In the genomic region with DNA sequence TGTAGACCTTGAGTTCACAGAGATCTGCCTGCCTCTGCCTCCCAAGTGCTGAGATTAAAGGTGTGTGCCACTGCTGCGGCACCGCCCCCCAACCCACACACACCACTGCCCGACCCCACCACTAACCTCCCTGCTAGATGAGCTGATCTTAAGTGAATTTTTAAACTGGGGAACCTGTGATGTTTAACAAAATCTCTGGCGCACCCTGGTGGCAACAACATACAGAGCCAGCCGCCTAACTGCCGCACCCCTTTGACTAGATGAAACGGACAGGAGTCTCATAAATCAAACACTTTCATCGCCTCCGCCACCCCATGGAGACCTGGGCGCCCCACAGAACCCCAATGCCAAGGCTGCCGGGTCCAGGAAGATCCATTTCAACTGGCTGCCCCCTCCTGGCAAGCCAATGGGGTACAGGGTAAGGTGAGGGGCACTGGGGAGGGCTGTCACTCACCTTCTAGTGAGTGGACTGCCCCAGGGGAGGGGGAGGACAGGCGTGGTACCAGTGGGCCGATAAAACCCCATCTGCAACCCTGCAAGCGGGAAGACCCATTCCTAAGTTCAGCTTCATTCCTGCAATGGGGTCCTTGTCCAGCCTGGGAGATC, we compare ENCODE assay signal across 8 mouse cellular contexts. TPM values are rescaled to one million over a fixed set of nuclear protein-coding genes. Genes with fewer than 3 reads are reported as not detected.
DNase-seq lines count a peak whose midpoint lies in the region; ATAC-seq and TF ChIP-seq lines count a peak whose summit lies in the region.

No protein-coding gene starts in this region.

- ATAC-seq in granulocyte monocyte progenitor cell, adult 5-6 weeks (replicated peaks; ENCODE audit: poor library complexity, severe bottlenecking), result peak; percentile 52
- ATAC-seq in liver, embryonic 14.5 days (ENCODE audit: insufficient read depth), result 0 out of 2 replicates have a peak, but pooled peaks have one; percentile 23
- no peak for ATAC-seq in erythroblast, adult 5-6 weeks (replicated peaks; ENCODE audit: low FRiP score, poor library complexity, severe bottlenecking)

- peak; percentile 84 for DNase-seq in B cell, adult 2 months
- peak; percentile 81 for DNase-seq in MN1 (ENCODE audit: low spot score)
- peak; percentile 85 for DNase-seq in cerebellum, postnatal 36 days
- DNase-seq in kidney, postnatal 14 days, result peak; percentile 82
- DNase-seq in liver, embryonic 14.5 days (ENCODE audit: low read depth in 3 of 3, low spot score in 3 of 3), result peak in 2 of 3 experiments; percentile 53 to 55

- no peaks in the 10 kb centered on the region for H3K27me3 ChIP-seq in liver, embryonic 14.5 days (ENCODE audit: control insufficient read depth, insufficient read depth, low read length)

- no peaks in the 10 kb centered on the region for H3K9me3 ChIP-seq in liver, embryonic 14.5 days (ENCODE audit: control insufficient read depth, low read length)

- H3K4me2 ChIP-seq in liver, embryonic 14.5 days (ENCODE audit: low read depth), result no peak overlapping the region

- no peaks in the 10 kb centered on the region for H3K36me3 ChIP-seq in liver, embryonic 14.5 days (replicated peaks; ENCODE audit: control insufficient read depth, insufficient read depth, low read depth)

- TF ChIP-seq EP300 in liver, embryonic 14.5 days (IDR thresholded peaks at IDR 0.05; ENCODE audit: low read depth), result no peak

- H3K9ac ChIP-seq in liver, embryonic 14.5 days (replicated peaks), result no peak overlapping the region

- H3K27ac ChIP-seq in liver, embryonic 14.5 days, result no peak overlapping the region
- H3K27ac ChIP-seq in olfactory bulb, adult 2 months (ENCODE audit: insufficient read depth, low read depth, low read length), result no peak overlapping the region

- TF ChIP-seq POLR2A in olfactory bulb, adult 2 months (IDR thresholded peaks at IDR 0.05; ENCODE audit: insufficient read depth, low read depth, low read length), result no peak

- 7% methylated on average over 14 of the region's 14 CpGs for WGBS in liver, embryonic 14.5 days (ENCODE audit: insufficient replicate concordance)
- WGBS in olfactory bulb, adult 2 months, result 15% methylated on average over 14 of the region's 14 CpGs

- H3K4me3 ChIP-seq in liver, embryonic 14.5 days (ENCODE audit: insufficient read depth in 1 of 2, low read depth in 2 of 2, low read length in 2 of 2), result no peak overlapping the region
- H3K4me3 ChIP-seq in olfactory bulb, adult 2 months (ENCODE audit: insufficient read depth, low read depth, low read length), result no peak overlapping the region

- TF ChIP-seq CTCF in liver, embryonic 14.5 days (IDR thresholded peaks at IDR 0.05; ENCODE audit: low read depth), result peak; percentile 74
- peak; percentile 44 for TF ChIP-seq CTCF in olfactory bulb, adult 2 months (IDR thresholded peaks at IDR 0.05; ENCODE audit: insufficient read depth, low read depth, low read length)

- peaks cover 5% of the 10 kb centered on the region in 2 experiments; a peak in 3 of 4 replicates for H3K4me1 ChIP-seq in liver, embryonic 14.5 days (replicated peaks; ENCODE audit: control insufficient read depth in 2 of 2, insufficient read depth in 2 of 2, low read length in 1 of 2)
- H3K4me1 ChIP-seq in olfactory bulb, adult 2 months (ENCODE audit: control insufficient read depth, insufficient read depth, low read length), result peaks cover 2% of the 10 kb centered on the region

RNA-seq across cellular contexts. Expression of a gene that starts 12.9 kb away (rescaled TPM):
- 36.7 and 62.2 TPM in 2 replicates for total RNA-seq in granulocyte monocyte progenitor cell, adult 5-6 weeks (2014; fragmentation: Nextera tagmentation)
- 41.3 and 52.3 TPM in 2 replicates for total RNA-seq in granulocyte monocyte progenitor cell, adult 5-6 weeks (2017)
- 55.9 and 59.1 TPM in 2 replicates for polyA plus RNA-seq in liver, embryonic 14.5 days (2012; rRNA removed)
- 102 and 113 TPM in 2 replicates for polyA plus RNA-seq in liver, embryonic 14.5 days (2014; fragmentation: Nextera tagmentation; extraction: Ambion mirVana)
- not detected in 2 replicates for polyA plus RNA-seq in olfactory bulb, adult 2 months (2012; ENCODE audit: insufficient read depth, insufficient read length, low replicate concordance, missing spikeins)
- total RNA-seq in erythroblast, adult 5-6 weeks (2015; ENCODE audit: low replicate concordance), result 1.5 and 4.8 TPM in 2 replicates
- total RNA-seq in erythroblast, adult 5-6 weeks (2017; ENCODE audit: low replicate concordance), result 3.6 and 4.5 TPM in 2 replicates

RNA-seq across cellular contexts. Expression of a gene that starts 25.1 kb away (rescaled TPM):
- not detected in 2 replicates for total RNA-seq in granulocyte monocyte progenitor cell, adult 5-6 weeks (2014; fragmentation: Nextera tagmentation)
- total RNA-seq in granulocyte monocyte progenitor cell, adult 5-6 weeks (2017), result not detected in 2 replicates
- 0.10 and 0.11 TPM in 2 replicates for polyA plus RNA-seq in liver, embryonic 14.5 days (2012; rRNA removed)
- polyA plus RNA-seq in liver, embryonic 14.5 days (2014; fragmentation: Nextera tagmentation; extraction: Ambion mirVana), result 0.16 and 0.17 TPM in 2 replicates
- polyA plus RNA-seq in olfactory bulb, adult 2 months (2012; ENCODE audit: insufficient read depth, insufficient read length, low replicate concordance, missing spikeins), result not detected in 2 replicates
- total RNA-seq in erythroblast, adult 5-6 weeks (2015; ENCODE audit: low replicate concordance), result not detected in 2 replicates
- not detected in 2 replicates for total RNA-seq in erythroblast, adult 5-6 weeks (2017; ENCODE audit: low replicate concordance)

RNA-seq across cellular contexts. Expression of a gene that starts 28.1 kb away (rescaled TPM):
- 447 and 460 TPM in 2 replicates for total RNA-seq in granulocyte monocyte progenitor cell, adult 5-6 weeks (2014; fragmentation: Nextera tagmentation)
- 931 and 1,017 TPM in 2 replicates for total RNA-seq in granulocyte monocyte progenitor cell, adult 5-6 weeks (2017)
- polyA plus RNA-seq in liver, embryonic 14.5 days (2012; rRNA removed), result 173 and 248 TPM in 2 replicates
- polyA plus RNA-seq in liver, embryonic 14.5 days (2014; fragmentation: Nextera tagmentation; extraction: Ambion mirVana), result 651 and 676 TPM in 2 replicates
- polyA plus RNA-seq in olfactory bulb, adult 2 months (2012; ENCODE audit: insufficient read depth, insufficient read length, low replicate concordance, missing spikeins), result 341 and 464 TPM in 2 replicates
- total RNA-seq in erythroblast, adult 5-6 weeks (2015; ENCODE audit: low replicate concordance), result 366 and 401 TPM in 2 replicates
- total RNA-seq in erythroblast, adult 5-6 weeks (2017; ENCODE audit: low replicate concordance), result 384 and 542 TPM in 2 replicates

RNA-seq across cellular contexts. Expression of a gene that starts 30.5 kb away (rescaled TPM):
- 25.4 and 40.0 TPM in 2 replicates for total RNA-seq in granulocyte monocyte progenitor cell, adult 5-6 weeks (2014; fragmentation: Nextera tagmentation)
- 15.2 and 19.9 TPM in 2 replicates for total RNA-seq in granulocyte monocyte progenitor cell, adult 5-6 weeks (2017)
- 10.4 and 12.1 TPM in 2 replicates for polyA plus RNA-seq in liver, embryonic 14.5 days (2012; rRNA removed)
- polyA plus RNA-seq in liver, embryonic 14.5 days (2014; fragmentation: Nextera tagmentation; extraction: Ambion mirVana), result 6.4 and 7.9 TPM in 2 replicates
- polyA plus RNA-seq in olfactory bulb, adult 2 months (2012; ENCODE audit: insufficient read depth, insufficient read length, low replicate concordance, missing spikeins), result 207 TPM in 1 of 2 replicates, not detected in the other
- 4.2 and 6.9 TPM in 2 replicates for total RNA-seq in erythroblast, adult 5-6 weeks (2015; ENCODE audit: low replicate concordance)
- total RNA-seq in erythroblast, adult 5-6 weeks (2017; ENCODE audit: low replicate concordance), result 7.9 and 17.3 TPM in 2 replicates

Comparison
In these comparisons a context has a peak if more than half of its experiments do, and no peak if none do; other contexts are left out.
1. RNA of a gene that starts 12.9 kb away (total RNA-seq): 36.7 to 62.2 TPM in granulocyte monocyte progenitor cell, adult 5-6 weeks; 1.5 to 4.8 TPM in erythroblast, adult 5-6 weeks; every median in the first group is over 4 times any median in the second.
2. Peak in every context shown above with its lines, with median percentiles within 50 percentile points of each other: DNase-seq.